Mouse (Mus musculus): ENCODE data around the gene Mmp8. TPM values are rescaled to one million over a fixed set of nuclear protein-coding genes. Genes with fewer than 3 reads are reported as not detected.

Gene Mmp8
- total RNA-seq, 2 experiments from 2014 or later, result 3.4 TPM; not detected in 1

DNA sequence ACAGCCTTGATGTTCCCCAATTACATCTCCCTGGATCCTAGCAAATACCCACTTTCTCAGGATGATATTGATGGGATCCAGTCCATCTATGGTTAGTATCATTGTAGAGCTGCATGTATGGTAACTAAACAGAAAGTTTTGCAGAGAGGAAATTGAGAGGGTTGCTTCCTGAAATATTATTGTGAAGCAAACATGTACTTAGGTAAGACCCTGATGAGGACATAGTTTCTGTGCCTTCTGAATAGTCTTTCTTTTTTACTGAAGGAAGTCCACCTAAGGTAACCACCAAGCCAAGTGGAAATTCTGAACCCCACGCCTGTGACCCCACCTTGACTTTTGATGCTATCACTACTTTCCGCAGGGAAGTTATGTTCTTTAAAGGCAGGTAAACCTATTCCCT lies 19.1 kb downstream of the Mmp8 start:
- ATAC-seq (replicated peaks; ENCODE audit: low FRiP score, low TSS enrichment, poor library complexity, severe bottlenecking), result no peak

DNA sequence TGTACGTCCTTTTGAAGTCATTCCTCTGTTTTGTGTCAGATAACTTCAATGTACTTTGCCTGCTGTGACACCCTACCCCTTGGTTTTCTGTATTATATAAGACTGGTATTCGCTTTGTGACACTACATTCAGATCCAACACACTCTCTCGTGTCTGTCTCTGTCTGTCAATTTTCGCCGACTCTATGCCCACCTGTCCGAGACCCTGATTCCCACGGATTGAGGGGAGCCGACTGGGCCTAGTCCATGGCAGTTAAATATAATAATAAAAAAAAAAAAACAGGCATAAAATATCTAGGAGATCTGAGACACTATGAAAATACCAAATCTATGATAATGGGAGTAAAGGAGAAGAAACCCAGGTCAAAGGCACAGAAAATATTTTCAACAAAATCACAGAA lies 31.8 kb downstream of the Mmp8 start:
- no peak for ATAC-seq (replicated peaks; ENCODE audit: low FRiP score, low TSS enrichment, poor library complexity, severe bottlenecking)

DNA sequence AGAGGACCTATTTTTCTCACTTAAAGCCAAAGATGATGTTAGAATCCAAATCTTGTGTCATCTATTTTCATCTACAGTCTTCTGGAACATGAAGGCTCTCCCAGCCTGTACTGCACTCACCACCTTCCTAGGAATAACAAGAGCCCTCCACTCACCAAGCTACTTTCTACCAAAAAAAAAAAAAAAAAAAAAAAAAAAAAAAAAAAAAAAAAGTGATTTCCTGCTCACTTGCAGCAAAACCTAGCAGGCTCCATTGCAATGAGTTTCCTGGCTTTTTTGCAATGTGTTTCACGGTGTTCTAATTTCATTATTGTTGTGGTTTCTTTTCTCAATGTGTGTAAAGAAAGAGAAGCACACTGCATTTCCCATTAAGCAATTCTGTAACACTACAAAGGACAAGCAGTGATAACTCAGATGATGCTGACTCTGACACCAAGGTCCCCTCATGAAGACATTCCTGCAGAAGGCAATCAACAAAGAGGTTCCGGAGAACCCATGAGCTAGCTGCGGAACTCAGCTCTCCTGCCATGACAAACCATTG lies 35.1 kb downstream of the Mmp8 start:
- no peak for ATAC-seq (replicated peaks; ENCODE audit: low FRiP score, low TSS enrichment, poor library complexity, severe bottlenecking)

DNA sequence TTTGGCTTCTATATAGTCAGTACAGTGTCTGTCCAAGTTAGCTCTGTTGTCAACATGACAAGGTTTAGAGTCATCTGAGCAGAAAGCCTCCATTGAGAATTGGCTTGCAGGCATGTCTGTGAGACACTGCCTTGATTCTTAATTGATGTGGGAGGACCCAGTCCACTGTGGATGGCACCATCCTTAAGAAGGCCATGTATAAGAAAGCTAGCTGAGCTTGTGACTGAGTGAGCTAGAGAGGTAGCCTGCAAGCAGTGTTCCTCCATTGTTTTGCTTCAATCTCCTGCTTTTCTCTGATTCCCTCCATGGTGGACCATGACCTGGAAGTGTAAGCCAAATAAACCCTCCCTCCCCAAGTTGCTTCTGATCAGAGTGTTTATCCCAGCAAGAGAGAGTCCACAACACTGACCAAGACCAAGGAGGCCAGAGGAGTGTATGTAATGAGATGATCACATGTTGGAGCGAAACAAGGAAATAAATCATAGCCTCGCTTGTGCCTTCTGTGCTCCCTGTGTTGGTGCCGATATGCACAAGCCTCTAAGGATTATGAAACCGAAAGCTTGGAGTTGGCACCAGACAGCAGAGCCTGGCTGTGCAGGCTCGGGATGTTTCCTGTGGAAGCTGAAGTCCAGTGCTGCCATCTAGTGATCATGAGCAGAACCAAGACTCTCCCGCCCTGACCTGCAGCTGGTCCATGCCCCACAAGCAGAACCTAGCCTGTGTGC lies 36.7 kb downstream of the Mmp8 start:
- peak; percentile 99 for ATAC-seq (replicated peaks; ENCODE audit: low FRiP score, low TSS enrichment, poor library complexity, severe bottlenecking)

DNA sequence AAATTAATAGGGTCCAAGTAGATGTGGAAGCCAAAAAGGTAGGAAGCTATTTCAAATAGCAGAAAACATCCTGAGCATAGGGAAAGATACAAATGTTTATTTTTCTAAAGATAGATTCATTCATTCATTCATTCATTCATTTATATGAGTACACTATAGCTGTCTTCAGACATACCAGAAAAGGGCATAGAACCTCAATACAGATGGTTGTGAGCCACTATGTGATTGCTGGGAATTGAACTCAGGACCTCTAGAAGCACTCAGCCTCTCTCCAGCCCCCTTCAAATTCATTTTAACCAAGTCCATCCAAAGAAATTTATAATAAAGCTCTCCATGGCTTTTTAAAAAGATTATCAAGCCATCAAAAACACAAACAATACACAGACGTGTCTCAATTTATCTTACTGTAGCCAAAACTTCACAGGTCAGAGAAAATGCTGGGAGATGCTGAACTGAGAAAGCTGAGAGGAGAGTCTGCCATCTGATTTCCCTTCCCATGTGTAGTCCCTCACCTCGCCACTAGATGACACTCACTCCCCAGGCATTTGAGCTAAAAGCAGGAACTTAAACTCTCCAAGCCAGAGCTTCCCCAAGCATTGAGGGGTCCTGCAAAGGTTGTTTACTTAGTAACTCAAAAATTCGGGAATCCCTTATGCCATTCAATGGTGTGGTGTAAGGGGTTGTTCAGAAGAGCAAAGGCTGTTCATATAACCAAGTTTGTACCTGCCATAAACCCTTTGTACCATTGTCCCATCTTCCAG lies 44.9 kb downstream of the Mmp8 start:
- ATAC-seq (replicated peaks; ENCODE audit: low FRiP score, low TSS enrichment, poor library complexity, severe bottlenecking), result peak; percentile 90

DNA sequence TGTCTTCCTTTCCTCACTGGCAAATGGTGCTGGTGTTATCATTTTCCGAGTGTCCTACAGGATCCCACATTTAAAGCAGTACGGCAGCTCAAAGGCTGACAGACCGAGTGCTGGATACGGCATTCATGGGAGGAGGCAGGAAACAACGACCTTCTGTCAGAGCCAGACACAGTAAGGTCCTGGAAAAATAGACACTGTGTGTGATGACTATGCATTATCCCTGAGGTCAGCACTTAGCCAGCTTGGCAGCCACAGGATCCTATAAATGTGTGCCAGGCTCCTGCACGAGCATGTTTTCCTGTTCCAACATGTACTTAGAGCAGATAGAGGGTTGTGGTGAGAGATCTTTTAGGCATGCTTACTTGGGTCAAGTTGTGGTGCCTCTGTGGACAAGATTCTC lies 45.7 kb downstream of the Mmp8 start:
- 0 out of 2 replicates have a peak, but pooled peaks have one; percentile 39 for ATAC-seq (replicated peaks; ENCODE audit: low FRiP score, low TSS enrichment, poor library complexity, severe bottlenecking)

DNA sequence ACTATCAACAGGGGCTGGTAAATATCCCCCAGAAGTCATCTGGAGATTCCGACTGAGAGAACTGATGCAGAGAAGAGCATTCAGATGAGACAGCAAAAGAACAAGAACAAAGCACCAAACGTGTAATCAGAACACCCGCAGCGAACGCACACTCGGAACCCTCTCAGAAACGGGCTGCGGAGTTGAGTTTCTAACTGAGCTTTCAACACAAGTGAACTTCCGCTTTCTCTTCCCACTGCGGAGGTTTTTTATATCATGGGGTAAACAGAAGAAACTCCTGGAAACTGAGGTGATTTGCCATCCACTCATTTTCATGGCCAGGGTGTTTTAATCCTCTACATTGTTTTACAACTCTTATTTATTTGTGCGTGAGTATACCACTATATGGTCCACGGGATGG lies 47.4 kb downstream of the Mmp8 start:
- ATAC-seq (replicated peaks; ENCODE audit: low FRiP score, low TSS enrichment, poor library complexity, severe bottlenecking), result no peak

Other genes starting within 250 kb of the Mmp8 start
- not detected in 2 replicates for gene Mmp12, start 214.1 kb upstream of the Mmp8 start, total RNA-seq (2014; fragmentation: Nextera tagmentation)
- gene Mmp12, start 214.1 kb upstream of the Mmp8 start, total RNA-seq (2017), result not detected in 2 replicates
- not detected in 2 replicates for gene Mmp1b, start 170.4 kb upstream of the Mmp8 start, total RNA-seq (2014; fragmentation: Nextera tagmentation)
- gene Mmp1b, start 170.4 kb upstream of the Mmp8 start, total RNA-seq (2017), result not detected in 2 replicates
- gene Mmp3, start 112.6 kb upstream of the Mmp8 start, total RNA-seq (2014; fragmentation: Nextera tagmentation), result not detected in 2 replicates
- not detected in 2 replicates for gene Mmp3, start 112.6 kb upstream of the Mmp8 start, total RNA-seq (2017)
- not detected in 2 replicates for gene Mmp10, start 56.1 kb upstream of the Mmp8 start, total RNA-seq (2014; fragmentation: Nextera tagmentation)
- not detected in 2 replicates for gene Mmp10, start 56.1 kb upstream of the Mmp8 start, total RNA-seq (2017)
- gene Mmp27, start 12.9 kb downstream of the Mmp8 start, total RNA-seq (2014; fragmentation: Nextera tagmentation), result 0.20 TPM in 1 of 2 replicates, not detected in the other
- gene Mmp27, start 12.9 kb downstream of the Mmp8 start, total RNA-seq (2017), result 0.80 and 0.95 TPM in 2 replicates
- not detected in 2 replicates for gene Mmp20, start 69.8 kb downstream of the Mmp8 start, total RNA-seq (2014; fragmentation: Nextera tagmentation)
- gene Mmp20, start 69.8 kb downstream of the Mmp8 start, total RNA-seq (2017), result not detected in 2 replicates
- gene Mmp7, start 133.6 kb downstream of the Mmp8 start, total RNA-seq (2014; fragmentation: Nextera tagmentation), result not detected in 2 replicates
- not detected in 2 replicates for gene Mmp7, start 133.6 kb downstream of the Mmp8 start, total RNA-seq (2017)
- gene Tmem123, start 205.6 kb downstream of the Mmp8 start, total RNA-seq (2014; fragmentation: Nextera tagmentation), result 67.7 and 78.9 TPM in 2 replicates
- gene Tmem123, start 205.6 kb downstream of the Mmp8 start, total RNA-seq (2017), result 131 and 161 TPM in 2 replicates

Data from megakaryocyte-erythroid progenitor cell, adult 5-6 weeks (primary cell).